Mouse (Mus musculus) CH12.LX (cell line): ENCODE results near the gene Hoxc10. TPM values are rescaled to one million over a fixed set of nuclear protein-coding genes. Genes with fewer than 3 reads are reported as not detected.

ENCODE experiments used
- DNase-seq: peaks from one replicate; pipeline ENCODE4 v3.0.0-alpha.2; 2013; ENCODE audit errors: extremely low read depth
- H3K27ac ChIP-seq: 2 replicates; pipeline ENCODE4 v1.5.1; 2012; ENCODE audit warnings: low read depth, mild to moderate bottlenecking, control low read depth, moderate library complexity; ENCODE audit not compliant: insufficient read depth
- H3K27me3 ChIP-seq: replicated peaks from 2 replicates; pipeline ENCODE3; 2012; ENCODE audit warnings: inconsistent platforms
- H3K36me3 ChIP-seq, 2 experiments: replicated peaks in 1 of 2; 2 replicates each; pipeline versions ENCODE3 to v1.6.1; 2012; ENCODE audit warnings: inconsistent platforms in 1 of 2, low read length in 1 of 2, mild to moderate bottlenecking in 1 of 2, mixed read lengths in 1 of 2, moderate library complexity in 1 of 2; ENCODE audit not compliant: control insufficient read depth in 1 of 2, insufficient read depth in 1 of 2
- H3K4me1 ChIP-seq, 2 experiments: 2 replicates each; pipeline ENCODE4 v1.6.1; 2012; ENCODE audit warnings: inconsistent platforms in 1 of 2, moderate library complexity in 1 of 2; ENCODE audit not compliant: insufficient read depth in 2 of 2, control insufficient read depth in 1 of 2
- H3K4me2 ChIP-seq: 2 replicates; pipeline ENCODE4 v1.6.1; 2012; ENCODE audit warnings: low read depth, mild to moderate bottlenecking, control low read depth; ENCODE audit not compliant: poor library complexity, insufficient read depth, severe bottlenecking
- H3K4me3 ChIP-seq, 3 experiments: fragments of 150-350 bp in 1 of 3; sonication (generic) in 1 of 3; replicated peaks in 1 of 3; 2 replicates each; pipeline versions ENCODE3 to v1.5.1; 2011 to 2012; ENCODE audit warnings: low read depth in 2 of 3, low read length in 2 of 3, mild to moderate bottlenecking in 2 of 3, moderate library complexity in 2 of 3, control low read depth in 1 of 3, improper control_type of control experiment in 1 of 3, inconsistent platforms in 1 of 3, mixed read lengths in 1 of 3; ENCODE audit not compliant: poor library complexity in 1 of 3
- H3K79me2 ChIP-seq: replicated peaks from 2 replicates; pipeline ENCODE4 v1.6.1; 2012; ENCODE audit warnings: mild to moderate bottlenecking, moderate library complexity; ENCODE audit not compliant: control insufficient read depth, poor library complexity, insufficient read depth, severe bottlenecking; ENCODE audit errors: extremely low read depth
- H3K9ac ChIP-seq: 2 replicates; pipeline ENCODE4 v1.6.1; 2012; ENCODE audit warnings: low read depth, mild to moderate bottlenecking, control low read depth, moderate library complexity; ENCODE audit not compliant: insufficient read depth
- H3K9me3 ChIP-seq: replicated peaks from 2 replicates; pipeline ENCODE3; 2012; ENCODE audit warnings: low read length, inconsistent platforms, mixed read lengths
- CHD1 ChIP-seq: IDR thresholded peaks from 2 replicates; pipeline ENCODE4 v1.6.1; 2012; ENCODE audit warnings: low read depth, low read length, improper control_type of control experiment, inconsistent platforms
- CTCF ChIP-seq, 2 experiments: IDR thresholded peaks in 1 of 2; conservative IDR thresholded peaks in 1 of 2; 2 replicates each; pipeline ENCODE4 v1.5.1; 2011 to 2012; ENCODE audit warnings: low read depth in 2 of 2, low read length in 2 of 2, improper control_type of control experiment in 1 of 2, inconsistent platforms in 1 of 2, mild to moderate bottlenecking in 1 of 2, moderate library complexity in 1 of 2
- ELF1 ChIP-seq: IDR thresholded peaks from 2 replicates; pipeline ENCODE4 v1.6.1; 2014; ENCODE audit warnings: low read depth, mild to moderate bottlenecking, inconsistent platforms, low read length, improper control_type of control experiment
- ETS1 ChIP-seq: conservative IDR thresholded peaks from 2 replicates; pipeline ENCODE4 v1.6.1; 2012; ENCODE audit warnings: low read depth, mild to moderate bottlenecking, inconsistent platforms, low read length, improper control_type of control experiment, moderate library complexity
- GABPA ChIP-seq: IDR thresholded peaks from 2 replicates; pipeline ENCODE4 v1.6.1; 2012; ENCODE audit warnings: low read depth, low read length, improper control_type of control experiment, inconsistent platforms; ENCODE audit not compliant: insufficient replicate concordance
- JUND ChIP-seq: conservative IDR thresholded peaks from 2 replicates; pipeline ENCODE4 v1.6.1; 2011; ENCODE audit warnings: low read depth, low read length, improper control_type of control experiment
- MAX ChIP-seq: IDR thresholded peaks from 2 replicates; pipeline ENCODE4 v1.6.1; 2011; ENCODE audit warnings: low read length, improper control_type of control experiment
- MAZ ChIP-seq: IDR thresholded peaks from 2 replicates; pipeline ENCODE4 v1.6.1; 2012; ENCODE audit warnings: low read depth, mild to moderate bottlenecking, inconsistent platforms, low read length, improper control_type of control experiment, moderate library complexity
- MEF2A ChIP-seq: IDR thresholded peaks from 2 replicates; pipeline ENCODE4 v1.6.1; 2014; ENCODE audit warnings: low read depth, mild to moderate bottlenecking, inconsistent platforms, low read length, improper control_type of control experiment, borderline replicate concordance
- NRF1 ChIP-seq: IDR thresholded peaks from 2 replicates; pipeline ENCODE4 v1.6.1; 2014; ENCODE audit warnings: low read depth, mild to moderate bottlenecking, inconsistent platforms, low read length, improper control_type of control experiment, moderate library complexity
- PAX5 ChIP-seq: IDR thresholded peaks from 2 replicates; pipeline ENCODE4 v1.6.1; 2012; ENCODE audit warnings: low read length, inconsistent platforms, mixed read lengths
- POLR2A ChIP-seq: IDR thresholded peaks from 2 replicates; pipeline ENCODE4 v1.6.1; 2011; ENCODE audit warnings: low read depth, mild to moderate bottlenecking, improper control_type of control experiment, low read length
- POLR2AphosphoS2 ChIP-seq: IDR thresholded peaks from 2 replicates; pipeline ENCODE4 v1.6.1; 2011; ENCODE audit warnings: low read depth, low read length, improper control_type of control experiment
- RAD21 ChIP-seq: IDR thresholded peaks from 2 replicates; pipeline ENCODE4 v1.6.1; 2011; ENCODE audit warnings: low read depth, mild to moderate bottlenecking, low read length, improper control_type of control experiment, moderate library complexity
- RCOR1 ChIP-seq: conservative IDR thresholded peaks from 2 replicates; pipeline ENCODE4 v1.6.1; 2012; ENCODE audit warnings: low read depth, mild to moderate bottlenecking, inconsistent platforms, low read length, improper control_type of control experiment
- SIN3A ChIP-seq: IDR thresholded peaks from 2 replicates; pipeline ENCODE4 v1.6.1; 2012; ENCODE audit warnings: low read length, improper control_type of control experiment, inconsistent platforms
- TBP ChIP-seq: conservative IDR thresholded peaks from 2 replicates; pipeline ENCODE4 v1.6.1; 2011; ENCODE audit warnings: low read depth, low read length, improper control_type of control experiment
- ZC3H11A ChIP-seq: IDR thresholded peaks from 2 replicates; pipeline ENCODE4 v1.6.1; 2012; ENCODE audit warnings: low read depth, mild to moderate bottlenecking, inconsistent platforms, low read length, improper control_type of control experiment
- ZMIZ1 ChIP-seq: IDR thresholded peaks from 2 replicates; pipeline ENCODE4 v1.6.1; 2012; ENCODE audit warnings: low read depth, mild to moderate bottlenecking, inconsistent platforms, low read length, improper control_type of control experiment
- ZNF384 ChIP-seq: IDR thresholded peaks from 2 replicates; pipeline ENCODE4 v1.6.1; 2012; ENCODE audit warnings: low read depth, low read length, improper control_type of control experiment, inconsistent platforms
- dilution Hi-C: fragments of 300-500 bp; cut with MboI; formaldehyde crosslinking; loops from 2 replicates; pipeline ENCODE4 v1.14.3; 2020; ENCODE audit warnings: low sequenced_read_pairs; ENCODE audit not compliant: extremely low pct_unique_long_range_greater_than_20kb, extremely low pct_ligation_motif_present
- in situ Hi-C: fragments of 300-500 bp; cut with MboI; formaldehyde crosslinking; loops from 3 replicates; pipeline ENCODE4 v1.14.3; 2019; ENCODE audit warnings: low sequenced_read_pairs, low pct_ligation_motif_present, low pct_unique_long_range_greater_than_20kb, mixed read lengths
- polyA plus RNA-seq: library from polyadenylated mRNA; unstranded; fragments of >175 nt; gene quantifications from 2 replicates; pipeline ENCODE4 v1.2.1, GENCODE M21; 2012; ENCODE audit warnings: low read depth; ENCODE audit not compliant: insufficient read length
- total RNA-seq, 2 experiments: library from RNA; depleted of rRNA; stranded (reverse); fragments of 300-350 nt in 1 of 2; fragments of >200 nt in 1 of 2; gene quantifications; 2 replicates each; pipeline ENCODE4 v1.2.3; 2012 to 2014

Hoxc10 gene
- total and polyA plus RNA-seq, 3 experiments = 0.11 TPM; not detected in 2

DNA sequence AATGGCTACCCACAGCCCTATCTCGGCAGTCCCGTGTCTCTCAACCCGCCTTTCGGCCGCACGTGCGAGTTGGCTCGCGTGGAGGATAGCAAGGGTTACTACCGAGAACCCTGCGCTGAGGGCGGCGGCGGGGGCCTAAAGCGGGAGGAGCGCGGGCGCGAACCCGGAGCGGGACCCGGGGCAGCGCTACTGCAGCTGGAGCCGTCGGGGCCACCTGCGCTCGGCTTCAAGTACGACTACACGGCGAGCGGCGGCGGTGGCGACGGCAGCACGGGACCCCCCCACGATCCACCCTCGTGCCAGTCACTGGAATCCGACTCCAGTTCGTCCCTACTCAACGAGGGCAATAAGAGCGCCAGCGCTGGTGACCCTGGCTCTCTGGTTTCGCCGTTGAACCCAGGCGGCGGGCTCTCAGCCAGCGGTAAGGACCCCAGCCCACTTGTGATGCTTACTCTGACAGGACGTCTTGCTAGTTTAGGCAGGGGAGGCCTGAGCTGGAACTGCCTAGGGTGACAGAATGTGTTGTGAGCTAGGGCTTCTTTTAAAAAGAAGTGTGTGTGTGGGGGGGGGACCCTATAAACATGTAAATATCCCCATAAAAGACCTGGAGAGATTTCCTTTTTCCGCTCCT, 29.4 kb upstream of the Hoxc10 start:
- peaks cover 91% of the 10 kb centered on the region for H3K27me3 ChIP-seq

DNA sequence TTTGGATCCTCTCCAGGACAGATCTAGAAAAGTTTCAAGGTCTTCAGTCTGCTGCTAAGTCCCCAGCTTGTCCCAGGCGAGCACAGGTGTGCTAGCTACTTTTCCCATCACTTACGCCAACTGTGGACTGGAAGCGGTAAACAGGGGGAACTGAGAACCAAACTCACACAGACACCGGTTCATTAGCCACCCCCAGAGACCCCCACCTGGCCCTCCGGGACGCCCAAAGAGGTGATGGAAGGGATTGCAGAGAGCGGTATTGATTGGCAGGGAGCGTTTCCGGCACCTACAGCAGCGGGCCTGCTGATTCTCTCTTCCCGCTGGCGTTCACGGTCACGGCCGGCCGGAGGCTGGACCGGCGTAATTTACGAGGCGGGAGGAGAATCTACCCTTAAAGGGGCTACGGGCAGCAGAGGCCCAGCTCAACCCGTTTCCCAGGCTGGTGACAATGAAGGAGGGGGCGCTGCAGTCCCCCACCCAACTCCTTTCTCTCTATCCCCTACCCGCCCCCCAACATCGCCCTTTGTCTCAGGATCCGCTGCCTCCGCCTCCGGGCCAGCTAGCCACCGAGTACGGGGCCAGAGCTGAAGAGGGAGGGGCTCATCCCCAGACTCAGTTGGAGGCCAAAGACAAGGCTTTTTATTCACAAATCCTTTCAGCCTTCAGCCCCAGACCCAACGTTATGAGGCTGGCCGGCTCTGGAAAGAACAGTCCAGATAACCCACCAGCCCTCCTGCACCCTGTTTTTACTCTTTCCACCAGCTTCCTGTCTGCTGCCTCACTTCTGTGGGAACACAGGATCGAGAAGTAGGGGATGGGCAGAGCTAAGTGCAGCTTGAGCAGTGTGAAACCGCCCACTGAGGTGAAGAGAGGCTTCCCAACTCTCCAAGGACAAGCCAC, 27.1 kb upstream of the Hoxc10 start:
- in situ Hi-C loops = no loop called here
- no peak overlapping the region for H3K4me3 ChIP-seq
- no peak for TF ChIP-seq POLR2AphosphoS2
- TF ChIP-seq CTCF (conservative IDR thresholded peaks at IDR 0.05 in 1 of 2, IDR thresholded peaks at IDR 0.05 in 1 of 2; ENCODE audit: low read depth in 2 of 2, low read length in 2 of 2) = no peak
- no peak for TF ChIP-seq JUND
- TF ChIP-seq SIN3A = no peak
- TF ChIP-seq TBP = no peak
- no peak for TF ChIP-seq ZC3H11A
- no peak overlapping the region for H3K9ac ChIP-seq
- dilution Hi-C loops = no loop called here
- H3K4me1 ChIP-seq = no peaks in the 10 kb centered on the region
- H3K4me2 ChIP-seq = no peak overlapping the region
- H3K27ac ChIP-seq = no peak overlapping the region
- no peaks in the 10 kb centered on the region for H3K79me2 ChIP-seq
- no peak for DNase-seq
- H3K27me3 ChIP-seq = peaks cover 90% of the 10 kb centered on the region
- no peaks in the 10 kb centered on the region for H3K36me3 ChIP-seq
- H3K9me3 ChIP-seq = peaks cover 11% of the 10 kb centered on the region

More for the DNA sequence above, 29.4 kb upstream of the Hoxc10 start:
- no peaks in the 10 kb centered on the region for H3K79me2 ChIP-seq
- H3K4me1 ChIP-seq = no peaks in the 10 kb centered on the region
- TF ChIP-seq ELF1 (no peak), ZC3H11A (no peak), SIN3A (no peak), PAX5 (no peak), NRF1 (no peak), CHD1 (no peak), ZNF384 (no peak), MAX (no peak), MEF2A (no peak), POLR2A (no peak), ETS1 (no peak), TBP (no peak), GABPA (no peak), MAZ (no peak), RAD21 (no peak), ZMIZ1 (no peak), RCOR1 (no peak)
- no peak overlapping the region for H3K9ac ChIP-seq
- dilution Hi-C loops = no loop called here
- H3K4me2 ChIP-seq = no peak overlapping the region
- peaks cover 11% of the 10 kb centered on the region for H3K9me3 ChIP-seq
- DNase-seq = no peak
- H3K27ac ChIP-seq = no peak overlapping the region
- no peaks in the 10 kb centered on the region for H3K36me3 ChIP-seq
- in situ Hi-C loops = no loop called here
- H3K4me3 ChIP-seq = no peak overlapping the region
